Mouse (Mus musculus) kidney, adult 2 months (tissue): ENCODE measurements around the gene Ydjc. TPM values are rescaled to one million over a fixed set of nuclear protein-coding genes. Genes with fewer than 3 reads are reported as not detected.

Source experiments
- DNase-seq: peaks from one replicate; pipeline ENCODE4 v3.0.0; 2021
- H3K27ac ChIP-seq: fragments of 200-500 bp; 2 replicates; pipeline ENCODE4 v1.5.1; 2012; ENCODE audit warnings: low read depth, low read length, control low read depth, inconsistent platforms; ENCODE audit not compliant: insufficient read depth
- H3K27me3 ChIP-seq: fragments of 200-500 bp; replicated peaks from 2 replicates; pipeline ENCODE4 v1.6.1; 2012; ENCODE audit warnings: mild to moderate bottlenecking, moderate library complexity, low read length, inconsistent platforms; ENCODE audit not compliant: control insufficient read depth, insufficient read depth
- H3K36me3 ChIP-seq: fragments of 200-500 bp; 2 replicates; pipeline ENCODE4 v1.6.1; 2012; ENCODE audit warnings: mild to moderate bottlenecking, moderate library complexity, low read length, inconsistent platforms; ENCODE audit not compliant: control insufficient read depth, insufficient read depth
- H3K4me1 ChIP-seq: fragments of 200-500 bp; 2 replicates; pipeline ENCODE4 v1.6.1; 2011; ENCODE audit warnings: low read length; ENCODE audit not compliant: control insufficient read depth, insufficient read depth
- H3K4me3 ChIP-seq: fragments of 200-500 bp; 2 replicates; pipeline ENCODE4 v1.5.1; 2011; ENCODE audit warnings: mild to moderate bottlenecking, low read depth, low read length, control low read depth; ENCODE audit not compliant: insufficient read depth
- CTCF ChIP-seq: fragments of 200-500 bp; conservative IDR thresholded peaks from 2 replicates; pipeline ENCODE4 v1.5.1; 2011; ENCODE audit warnings: low read depth, mild to moderate bottlenecking, control low read depth, low read length, moderate library complexity, mixed read lengths; ENCODE audit not compliant: insufficient read depth, insufficient read length
- POLR2A ChIP-seq: fragments of 200-500 bp; IDR thresholded peaks from one replicate; pipeline ENCODE4 v1.6.1; 2011; ENCODE audit warnings: low read depth, low read length, control low read depth
- WGBS: fragments of 180-500 bp; shearing (Covaris S2); methylation state at CpG from one replicate; pipeline ENCODE4 v1.1.7; 2018; 5-methylcytosine and 5-hydroxymethylcytosine counted together
- polyA plus RNA-seq: library from polyadenylated mRNA; depleted of rRNA; stranded (reverse); fragments of >200 nt; gene quantifications from 2 replicates; pipeline ENCODE4 v1.2.3, GENCODE M21; 2012; rRNA removed

The Ydjc gene
- polyA plus RNA-seq, 1 experiment = 7.5 TPM

DNA sequence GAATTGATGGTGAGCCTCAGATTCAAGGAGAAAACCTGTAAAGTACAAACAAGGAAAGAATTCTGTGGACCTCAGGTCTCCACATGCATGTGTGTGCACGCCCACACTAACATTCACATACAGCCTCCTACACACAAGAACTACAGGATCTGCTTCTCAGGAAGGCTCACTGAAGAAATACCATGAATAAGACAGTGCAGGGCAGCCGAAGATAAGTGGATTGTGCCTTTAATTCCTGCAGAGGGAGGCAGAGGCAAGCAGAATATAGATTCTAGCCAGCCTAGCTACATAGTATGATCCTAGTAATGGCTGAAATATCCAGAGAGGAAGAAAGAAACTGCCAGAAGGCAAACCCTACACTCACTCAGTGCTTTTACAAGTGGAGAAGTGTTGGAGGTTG is 57.6 kb downstream of the Ydjc start:
- TF ChIP-seq POLR2A (no peak), CTCF (no peak)
- DNase-seq = no peak
- peaks cover 11% of the 10 kb centered on the region; the same call in 1 of the 2 replicates for H3K4me1 ChIP-seq
- no peaks in the 10 kb centered on the region for H3K36me3 ChIP-seq
- no peak overlapping the region for H3K4me3 ChIP-seq
- H3K27ac ChIP-seq = no peak overlapping the region
- 41% methylated on average over 2 of the region's 2 CpGs for WGBS
- no peaks in the 10 kb centered on the region for H3K27me3 ChIP-seq

DNA sequence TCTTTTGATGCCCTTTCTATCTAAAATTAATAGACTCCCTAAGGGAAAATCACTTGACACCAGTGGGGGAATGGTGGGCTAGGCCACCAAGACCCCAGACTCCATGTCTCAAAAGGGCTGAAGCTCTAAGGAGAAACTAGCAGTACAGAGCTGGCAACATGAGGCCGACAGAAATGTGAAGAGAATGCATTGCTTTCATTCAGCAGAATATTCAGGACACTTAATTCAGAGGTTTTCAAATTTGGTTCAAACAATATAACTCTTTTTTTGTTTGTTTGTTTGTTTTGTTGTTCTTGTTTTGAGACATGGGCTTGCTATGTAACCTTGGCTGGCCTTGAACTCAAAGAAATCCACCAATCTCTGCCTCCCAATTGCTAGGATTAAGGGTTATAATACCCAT is 58.1 kb downstream of the Ydjc start, which contains the start of gene Ube2l3:
Ube2l3 (minus strand) TSS at position 101 of the 400 bp plus-strand sequence.
- DNase-seq = no peak
- Histone ChIP-seq H3K27me3 (no peaks in the 10 kb centered on the region), H3K4me1 (peaks cover 11% of the 10 kb centered on the region; the same call in 1 of the 2 replicates), H3K36me3 (no peaks in the 10 kb centered on the region), H3K27ac (no peak within 1 kb of the TSS), H3K4me3 (peak within 1 kb of the TSS; percentile 70)
- WGBS = 100% methylated on average over 1 of the region's 1 CpGs
- TF ChIP-seq POLR2A (no peak), CTCF (no peak)

DNA sequence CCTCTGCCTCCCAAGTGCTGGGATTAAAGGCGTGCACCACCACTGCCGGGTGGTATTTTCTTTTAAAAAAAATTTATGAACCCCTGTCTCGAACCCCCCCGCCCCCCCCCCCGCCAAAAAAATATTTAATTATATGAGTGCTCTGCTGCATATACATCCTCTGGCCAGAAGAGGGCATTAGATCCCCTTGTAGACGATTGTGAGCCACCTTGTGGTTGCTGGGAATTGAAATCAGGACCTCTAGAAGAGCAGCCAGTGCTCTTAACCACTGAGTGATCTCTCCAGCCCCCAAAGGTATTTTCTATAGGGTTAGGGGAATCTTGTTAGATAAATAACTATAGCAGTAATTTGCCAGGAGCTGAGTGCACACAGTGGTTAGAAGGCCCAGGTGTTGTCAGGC is 60.6 kb downstream of the Ydjc start:
- Histone ChIP-seq H3K4me3 (no peak overlapping the region), H3K27ac (no peak overlapping the region), H3K27me3 (no peaks in the 10 kb centered on the region), H3K4me1 (peaks cover 11% of the 10 kb centered on the region; the same call in 1 of the 2 replicates), H3K36me3 (no peaks in the 10 kb centered on the region)
- TF ChIP-seq POLR2A (no peak), CTCF (peak; percentile 55)
- WGBS = 4% methylated on average over 6 of the region's 6 CpGs
- peak; percentile 60 for DNase-seq

DNA sequence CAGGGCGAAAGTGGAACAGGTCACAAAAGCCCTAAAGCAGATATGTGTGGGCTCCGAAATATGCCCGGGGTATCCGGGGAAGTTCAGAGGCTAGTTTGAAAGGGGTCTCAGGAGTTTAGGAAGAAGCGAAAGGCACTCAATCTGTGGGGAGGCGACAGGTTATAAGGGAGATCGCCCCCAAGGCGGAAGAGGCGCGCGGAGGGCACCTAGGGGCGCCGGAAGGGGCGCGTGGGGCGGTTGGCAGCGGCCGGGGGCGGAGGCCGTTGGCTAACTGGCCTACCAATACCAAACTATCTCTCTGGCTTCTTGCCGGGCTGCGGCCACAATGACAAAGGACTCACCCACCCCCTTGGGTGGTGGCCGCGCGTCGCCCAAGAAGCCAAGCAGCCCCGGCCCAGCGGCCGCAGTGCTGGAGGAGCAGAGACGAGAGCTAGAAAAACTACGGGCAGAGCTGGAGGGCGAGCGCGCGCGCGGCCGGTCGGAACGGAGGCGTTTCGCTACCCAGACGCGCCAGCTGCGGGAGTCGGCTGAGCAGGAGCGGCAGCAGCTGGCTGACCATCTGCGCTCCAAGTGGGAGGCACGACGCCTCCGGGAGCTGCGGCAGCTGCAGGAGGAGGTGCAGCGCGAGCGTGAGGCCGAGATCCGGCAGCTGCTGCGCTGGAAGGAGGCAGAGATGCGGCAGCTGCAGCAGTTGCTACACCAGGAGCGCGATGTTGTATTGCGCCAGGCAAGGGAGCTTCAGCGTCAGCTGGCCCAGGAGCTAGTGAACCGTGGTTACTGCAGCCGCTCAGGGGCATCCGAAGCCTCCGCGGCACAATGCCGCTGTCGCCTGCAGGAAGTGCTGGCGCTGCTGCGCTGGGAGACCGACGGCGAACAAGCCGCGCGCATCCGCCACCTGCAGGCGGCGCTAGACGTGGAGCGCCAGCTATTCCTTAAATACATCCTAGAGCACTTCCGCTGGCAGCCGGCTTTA is 64.3 kb downstream of the Ydjc start, which contains the start of gene Rimbp3:
Rimbp3 (plus strand) TSS at position 215 of the 973 bp plus-strand sequence.
- H3K27ac ChIP-seq = no peak within 1 kb of the TSS
- TF ChIP-seq CTCF (peak; percentile 74), POLR2A (no peak)
- WGBS = 4% methylated on average over 85 of the region's 85 CpGs

DNA sequence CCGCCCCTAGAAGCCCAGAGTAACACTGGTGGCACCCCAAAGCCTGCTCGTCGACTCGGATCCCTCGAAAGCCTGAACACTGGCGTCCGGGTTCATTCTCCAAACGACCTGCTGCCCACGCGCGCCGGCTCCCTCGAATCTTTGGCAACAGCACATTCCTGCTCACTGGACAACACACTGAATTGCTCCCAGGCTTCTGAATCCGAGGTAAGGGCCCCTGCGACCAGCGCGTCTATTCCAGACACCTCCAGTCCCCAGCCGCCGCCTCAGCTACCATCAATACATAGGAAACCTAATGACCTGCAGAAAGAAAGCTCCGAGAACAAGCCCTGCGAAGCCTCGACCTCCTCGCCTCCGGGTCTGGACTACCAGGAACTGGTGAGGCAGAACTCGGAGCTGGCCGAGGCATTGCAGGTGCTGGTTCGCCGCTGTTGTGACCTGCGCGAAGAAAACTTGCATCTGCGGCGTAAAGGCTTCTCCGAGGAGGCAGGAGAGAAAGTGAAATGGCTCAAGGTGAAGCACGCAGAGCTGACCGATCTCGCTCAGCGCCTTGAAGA is 65.1 kb downstream of the Ydjc start:
- under 1% methylated on average over 37 of the region's 37 CpGs for WGBS
- DNase-seq = no peak
- Histone ChIP-seq H3K27me3 (no peaks in the 10 kb centered on the region), H3K36me3 (no peaks in the 10 kb centered on the region), H3K27ac (no peak overlapping the region), H3K4me1 (peaks cover 6% of the 10 kb centered on the region; the same call in 1 of the 2 replicates), H3K4me3 (peak overlapping the region; percentile 61)
- TF ChIP-seq POLR2A (no peak), CTCF (no peak)

More for the DNA sequence above, 64.3 kb downstream of the Ydjc start, which contains the start of gene Rimbp3:
- Histone ChIP-seq H3K4me1 (peaks cover 6% of the 10 kb centered on the region; the same call in 1 of the 2 replicates), H3K36me3 (no peaks in the 10 kb centered on the region), H3K27me3 (no peaks in the 10 kb centered on the region), H3K4me3 (peak within 1 kb of the TSS; percentile 61)
- peak; percentile 86 for DNase-seq

Other genes with a start within 250 kb of the Ydjc start
- 14.7 and 15.2 TPM in 2 replicates for gene Ppm1f, start 248.2 kb upstream of the Ydjc start, polyA plus RNA-seq
- 58.2 and 61.6 TPM in 2 replicates for gene Mapk1, start 161.2 kb upstream of the Ydjc start, polyA plus RNA-seq
- gene Ypel1, start 74.9 kb upstream of the Ydjc start, polyA plus RNA-seq = 1.6 and 2.3 TPM in 2 replicates
- 88.5 and 89.6 TPM in 2 replicates for gene Ppil2, start 33.4 kb upstream of the Ydjc start, polyA plus RNA-seq
- 0.75 and 1.4 TPM in 2 replicates for gene 2610318N02Rik, start 19.5 kb upstream of the Ydjc start, polyA plus RNA-seq
- gene Sdf2l1, start 12.2 kb upstream of the Ydjc start, polyA plus RNA-seq = 22.8 and 25.2 TPM in 2 replicates
- gene Ccdc116, start 2.6 kb downstream of the Ydjc start, polyA plus RNA-seq = 0.74 and 0.92 TPM in 2 replicates
- 64.6 and 73.6 TPM in 2 replicates for gene Ube2l3, start 58.0 kb downstream of the Ydjc start, polyA plus RNA-seq
- gene Rimbp3, start 64.0 kb downstream of the Ydjc start, polyA plus RNA-seq = 0.05 and 0.08 TPM in 2 replicates
- 1.5 and 1.8 TPM in 2 replicates for gene Hic2, start 89.0 kb downstream of the Ydjc start, polyA plus RNA-seq
- 7.7 and 8.0 TPM in 2 replicates for gene Tmem191c, start 131.5 kb downstream of the Ydjc start, polyA plus RNA-seq
- gene Serpind1, start 186.8 kb downstream of the Ydjc start, polyA plus RNA-seq = 0.57 and 0.80 TPM in 2 replicates